Mouse (Mus musculus) cerebellum, adult 11-12 months (tissue): ENCODE data around the gene Sgtb.

Experiments
- DNase-seq: peaks from one replicate; pipeline ENCODE4 v3.0.0; 2022

Gene Sgtb

DNA sequence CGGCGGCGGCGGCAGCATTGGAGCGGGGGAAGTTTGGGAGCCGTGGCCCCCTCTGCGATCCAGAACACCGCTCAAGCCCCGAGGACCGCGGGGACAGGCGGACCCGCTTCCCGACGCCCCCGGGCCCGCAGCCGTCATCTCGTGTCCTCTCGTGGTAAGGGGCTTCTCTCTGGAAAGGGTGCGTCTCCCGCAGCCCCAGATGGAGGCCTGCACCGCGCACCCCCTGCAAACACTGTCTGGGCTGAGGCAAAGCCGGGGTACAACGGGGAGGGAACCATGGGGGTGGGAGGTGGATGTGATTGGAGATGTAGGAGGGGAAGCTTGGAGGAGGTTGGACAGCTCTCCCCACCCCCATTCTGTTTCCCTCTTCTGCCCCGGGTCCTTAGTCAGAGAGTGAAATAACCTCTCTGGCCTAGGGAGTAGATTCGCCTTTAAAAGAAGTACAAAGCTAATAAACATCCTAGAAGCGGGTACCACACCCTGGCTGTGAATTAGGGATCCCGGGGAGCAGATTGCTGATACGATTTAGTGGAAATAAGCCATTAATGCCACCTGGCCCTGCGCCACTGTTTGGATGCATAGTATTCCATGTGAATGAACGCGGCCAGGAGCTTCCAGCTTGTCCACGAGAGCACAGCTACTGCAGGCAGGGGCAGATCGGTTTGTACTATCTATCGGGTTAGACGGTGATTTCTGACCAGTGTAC is 428 bp downstream of the Sgtb start:
- DNase-seq: peak; percentile 77

DNA sequence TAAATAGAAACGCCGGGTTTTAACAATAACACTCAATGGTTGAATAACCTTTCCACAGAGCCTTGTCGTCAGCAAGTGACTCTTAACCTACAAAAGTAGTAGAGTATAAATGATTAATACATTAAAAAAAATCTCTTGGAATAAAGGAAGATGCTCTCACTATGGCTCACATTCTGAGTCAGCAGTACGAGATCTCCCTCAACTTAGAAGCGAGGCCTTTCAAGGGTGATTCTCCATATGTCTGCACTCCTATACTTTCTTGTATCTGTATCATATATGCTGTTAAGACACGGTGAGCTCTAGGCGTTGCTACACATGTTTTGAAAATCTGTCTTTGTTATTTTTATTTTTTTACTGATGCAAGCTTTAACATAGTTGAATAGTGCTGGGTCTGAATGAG is 985 bp downstream of the Sgtb start:
- no peak for DNase-seq

DNA sequence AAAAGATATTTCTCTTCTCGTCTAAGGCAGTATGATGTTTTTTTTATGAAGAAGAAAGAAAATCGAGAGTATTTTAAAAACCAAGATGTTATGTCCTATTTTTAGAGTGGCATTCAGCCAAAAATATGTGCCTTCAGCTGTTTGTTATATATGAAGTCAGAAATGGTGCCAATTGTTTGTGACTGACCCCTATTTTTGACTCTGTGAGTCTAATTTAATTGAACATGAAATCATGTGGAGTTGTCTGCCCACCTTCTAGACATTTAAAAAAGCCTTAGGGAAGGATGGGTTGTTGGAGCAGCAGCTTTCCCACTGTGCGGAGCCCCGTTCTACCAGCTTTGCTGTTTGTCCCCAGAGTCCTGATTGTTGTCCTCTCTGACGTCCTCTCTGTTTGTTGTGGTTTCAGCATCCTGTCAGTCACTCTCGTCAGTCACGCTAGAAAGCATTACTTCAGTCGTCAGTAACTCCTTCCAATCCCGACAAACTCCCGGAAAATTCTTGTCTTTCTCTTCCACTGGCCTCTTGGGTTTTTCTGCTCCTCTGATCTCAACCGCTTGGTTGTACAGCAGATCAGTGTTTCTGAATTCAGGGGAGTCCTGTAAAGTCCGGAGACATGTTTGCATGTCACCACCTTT is 2.8 kb downstream of the Sgtb start:
- DNase-seq: no peak

DNA sequence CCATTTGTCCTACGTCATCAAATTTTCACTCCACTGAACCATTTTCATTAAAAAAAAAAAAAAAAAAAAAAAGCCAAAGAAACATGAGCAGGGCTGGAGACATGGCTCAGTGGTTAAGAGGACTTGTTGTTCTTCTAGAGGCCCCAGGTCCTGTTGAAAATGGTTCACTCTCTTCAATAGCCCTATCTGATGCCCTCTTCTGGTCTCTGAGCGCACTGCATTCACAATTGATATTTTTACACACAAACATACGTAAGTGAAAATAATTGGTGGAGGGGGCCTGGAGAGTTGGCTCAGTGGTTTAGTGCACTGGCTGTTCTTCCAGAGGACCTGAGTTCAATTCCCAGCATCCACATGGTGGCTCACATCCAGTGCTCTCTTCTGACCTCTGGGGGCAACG is 4.2 kb downstream of the Sgtb start:
- no peak for DNase-seq

DNA sequence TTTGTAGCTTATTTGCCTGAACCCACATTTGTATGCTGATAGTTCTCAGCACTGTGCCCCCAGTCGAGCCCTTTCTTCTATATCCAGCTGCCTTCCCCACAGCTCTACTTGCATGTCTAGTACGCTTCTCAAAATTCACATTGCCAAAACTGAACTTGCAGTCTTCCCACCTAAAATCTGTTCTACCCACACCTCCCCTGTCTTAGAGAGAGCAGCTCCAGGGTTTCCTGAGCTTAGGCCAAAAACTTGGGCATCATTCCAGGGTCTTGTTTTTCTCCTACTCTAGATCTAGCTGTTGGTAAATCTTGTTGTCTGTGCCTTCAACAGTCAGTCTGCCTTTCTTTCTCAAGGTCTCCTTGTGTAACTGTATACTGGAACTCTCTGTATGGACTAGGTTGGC is 5.3 kb downstream of the Sgtb start:
- no peak for DNase-seq

DNA sequence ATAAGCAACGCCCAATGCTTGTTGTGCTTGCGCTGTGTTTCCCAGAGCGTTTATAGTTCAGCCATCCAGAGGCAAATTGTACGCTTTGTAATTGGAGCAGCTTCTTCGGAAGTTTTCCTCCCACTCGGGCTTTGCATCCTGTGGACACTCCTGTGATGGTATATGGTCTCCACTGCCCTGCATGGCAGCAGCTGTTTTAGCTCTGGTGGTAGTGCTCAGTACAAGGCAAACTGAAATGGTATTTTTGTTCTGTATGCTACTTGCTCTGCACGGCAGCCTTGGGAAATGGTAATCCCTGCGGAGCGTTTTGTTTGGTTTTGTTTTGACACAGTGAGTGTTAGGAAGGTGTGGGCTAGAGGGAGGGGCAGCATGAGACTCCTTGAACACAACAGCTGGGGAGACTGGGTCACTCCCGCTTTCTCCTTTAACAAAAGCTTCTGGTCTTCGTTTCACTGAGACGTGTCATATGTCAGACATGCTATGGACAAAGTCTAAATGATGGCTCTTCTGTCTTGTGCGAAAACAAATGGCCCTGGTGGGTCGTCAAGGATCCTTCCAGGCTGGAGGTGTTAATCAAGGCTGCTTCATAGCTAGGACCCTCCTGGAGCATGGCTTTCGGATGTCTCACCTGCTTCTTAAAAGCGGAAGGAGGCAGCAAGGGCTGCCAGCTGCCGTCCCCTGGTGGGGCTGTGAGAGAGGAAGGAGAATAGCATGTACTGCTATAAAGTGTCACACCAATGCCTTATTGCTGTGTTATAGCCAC is 12.7 kb downstream of the Sgtb start:
- DNase-seq: no peak

DNA sequence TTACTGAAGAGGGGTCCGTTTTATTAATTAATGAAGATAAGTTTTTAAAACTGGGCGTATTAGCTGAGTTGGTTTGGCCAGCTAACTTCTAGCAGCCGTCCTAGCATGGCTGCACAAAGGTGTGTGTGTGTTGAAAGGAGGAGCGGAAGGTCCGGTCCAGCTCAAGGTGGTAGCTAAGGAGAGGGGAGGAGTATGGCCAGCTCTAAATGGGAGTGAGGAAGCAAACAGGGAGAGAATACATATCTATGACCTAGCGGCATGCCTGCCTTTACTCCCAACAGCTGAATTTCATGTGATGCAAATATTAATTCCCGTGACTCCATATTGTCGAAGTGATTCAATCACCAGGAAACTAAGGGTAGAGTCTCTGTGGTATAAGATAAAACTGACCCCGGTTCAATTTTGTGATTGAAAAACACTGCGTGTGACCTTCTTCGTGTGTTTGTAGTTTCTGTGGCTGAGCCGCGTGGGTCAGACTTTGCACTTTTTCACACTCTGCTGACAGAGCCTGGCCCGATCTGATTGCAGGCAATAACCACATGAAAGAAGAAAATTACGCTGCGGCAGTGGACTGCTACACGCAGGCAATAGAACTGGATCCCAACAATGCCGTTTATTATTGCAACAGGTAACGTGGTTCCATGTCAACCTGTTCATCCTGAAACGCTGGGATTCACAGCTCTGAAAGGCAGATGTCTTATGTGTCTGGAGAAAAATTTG is 14.3 kb downstream of the Sgtb start:
- DNase-seq: no peak

DNA sequence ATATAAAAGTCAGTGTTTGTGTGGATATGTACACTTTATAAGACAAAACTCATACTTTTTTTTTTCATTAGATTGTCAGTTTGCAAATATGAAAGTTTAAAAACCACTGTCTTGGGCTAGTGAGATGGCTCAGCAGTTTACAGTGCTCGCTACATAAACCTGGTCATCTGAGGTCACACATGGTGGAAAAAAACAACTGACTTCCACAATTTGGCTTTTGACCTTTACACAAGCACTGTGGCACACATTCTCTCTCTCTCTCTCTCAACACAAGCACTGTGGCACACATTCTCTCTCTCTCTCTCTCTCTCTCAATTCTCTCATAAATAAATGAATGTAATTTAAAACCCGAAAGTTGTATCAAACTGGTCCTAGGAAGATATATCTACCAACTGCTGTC is 23.0 kb downstream of the Sgtb start:
- DNase-seq: no peak

DNA sequence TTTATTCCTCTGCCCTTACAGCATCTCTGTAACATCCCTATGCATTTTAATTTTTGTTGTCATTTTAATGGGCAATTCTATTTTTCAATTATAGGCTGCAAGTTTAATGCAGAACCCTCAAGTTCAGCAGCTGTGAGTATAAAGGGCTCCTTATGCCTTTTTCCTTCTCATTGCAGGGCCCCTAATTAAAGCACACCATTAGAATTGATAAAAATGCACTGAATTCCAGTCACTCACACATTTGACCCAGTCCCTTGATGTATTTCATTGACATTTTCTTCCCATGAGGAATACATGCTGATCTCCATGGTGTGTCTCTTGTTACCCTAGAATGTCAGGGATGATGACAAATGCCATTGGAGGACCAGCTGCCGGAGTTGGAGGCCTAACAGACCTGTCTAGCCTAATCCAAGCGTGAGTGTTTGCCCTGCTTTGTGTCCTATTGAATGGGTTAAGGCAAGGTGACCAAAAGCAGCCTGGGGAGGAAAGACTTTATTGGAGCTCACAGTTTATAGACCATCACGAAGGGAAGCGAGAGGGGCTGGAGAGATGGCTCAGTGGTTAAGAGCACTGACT is 25.1 kb downstream of the Sgtb start:
- DNase-seq: no peak

DNA sequence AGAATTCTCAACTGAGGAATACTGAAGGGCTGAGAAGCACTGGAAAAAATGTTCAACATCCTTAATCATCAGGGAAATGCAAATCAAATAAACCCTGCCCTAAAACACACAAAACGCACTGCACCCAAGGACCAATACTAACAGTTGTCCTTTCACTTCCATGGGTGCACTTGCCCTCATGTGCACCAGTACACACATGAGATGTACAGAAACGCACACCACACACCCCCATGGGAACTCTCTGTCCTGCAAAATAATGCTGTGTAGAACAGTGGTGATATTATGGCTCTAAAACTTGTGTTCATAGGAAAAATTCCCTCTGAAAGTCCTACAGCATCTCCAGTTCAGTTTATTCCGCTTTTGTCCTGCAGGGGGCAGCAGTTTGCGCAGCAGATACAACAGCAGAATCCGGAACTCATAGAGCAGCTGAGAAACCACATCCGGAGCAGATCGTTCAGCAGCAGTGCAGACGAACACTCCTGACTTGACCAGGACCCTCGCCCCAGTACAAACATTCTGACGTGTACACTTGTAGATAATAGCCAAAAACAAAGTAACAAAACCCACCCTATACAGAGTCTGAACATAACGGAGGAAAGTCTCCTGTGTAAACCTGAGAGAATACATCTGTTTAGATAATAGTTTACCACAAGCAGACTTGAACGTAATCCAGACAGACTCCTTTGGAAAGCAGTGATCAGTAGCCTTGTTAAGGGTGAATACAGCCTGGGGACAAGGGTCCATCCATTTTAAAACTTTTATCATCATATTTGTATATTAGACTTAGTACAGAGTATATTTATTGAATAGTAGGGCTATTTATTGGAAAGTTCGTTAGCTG is 30.0 kb downstream of the Sgtb start:
- DNase-seq: peak; percentile 61

DNA sequence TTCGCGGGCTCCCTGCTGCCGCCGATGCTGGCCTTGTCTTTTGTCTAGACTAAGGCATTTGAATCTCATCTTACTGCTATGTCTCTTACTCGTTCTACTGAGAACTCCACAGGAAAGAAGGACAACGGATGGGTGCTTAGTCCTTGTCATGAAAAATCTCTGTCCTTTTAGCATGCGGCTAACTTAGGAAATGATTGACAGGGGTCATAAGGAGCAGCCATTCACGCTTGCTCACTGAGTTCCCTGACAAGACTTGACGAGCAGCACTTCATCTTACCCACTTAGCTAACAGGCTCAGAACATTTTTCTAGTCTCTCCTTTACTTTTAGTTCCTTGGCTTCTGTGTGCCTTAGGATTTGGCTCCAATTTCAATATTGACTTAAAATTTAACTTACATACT is 35.3 kb downstream of the Sgtb start:
- DNase-seq: no peak

DNA sequence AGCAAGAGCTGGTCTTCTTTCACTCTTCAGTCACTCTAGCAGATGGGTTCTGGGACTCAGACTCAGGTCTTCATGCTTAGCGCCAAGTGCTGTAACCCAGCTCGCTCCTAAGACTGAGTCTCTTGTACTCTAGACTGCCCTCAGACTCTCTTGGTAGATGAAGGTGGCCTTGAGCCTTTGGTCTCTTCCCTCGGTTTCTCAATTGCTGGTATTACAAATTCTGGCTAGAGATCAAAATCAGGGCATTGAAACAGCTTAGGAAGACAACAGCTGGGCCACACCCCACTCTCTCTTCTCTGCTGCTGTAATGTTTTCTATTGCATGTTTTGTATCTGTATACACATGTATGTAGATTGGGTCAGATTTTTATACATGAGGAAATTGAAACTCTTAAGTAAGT is 36.1 kb downstream of the Sgtb start:
- DNase-seq: no peak

DNA sequence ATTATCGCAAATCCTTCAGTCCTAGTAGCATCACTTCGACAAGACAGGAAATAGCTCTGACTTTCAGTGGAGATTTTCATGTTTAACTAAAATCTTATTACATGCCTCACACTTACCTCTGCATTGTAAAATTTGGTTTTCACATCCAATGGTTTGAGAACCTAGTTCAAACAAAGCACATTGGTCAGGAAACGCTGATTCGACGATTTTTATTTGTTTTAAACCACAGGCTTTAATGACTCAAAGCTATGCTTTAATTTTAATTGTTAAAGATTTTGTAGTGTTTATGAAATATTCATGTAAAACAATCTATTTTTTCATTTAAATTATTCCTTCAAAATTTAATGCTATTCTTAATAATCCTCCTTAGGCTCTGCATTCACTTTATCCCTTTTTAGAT is 44.6 kb downstream of the Sgtb start:
- no peak for DNase-seq

DNA sequence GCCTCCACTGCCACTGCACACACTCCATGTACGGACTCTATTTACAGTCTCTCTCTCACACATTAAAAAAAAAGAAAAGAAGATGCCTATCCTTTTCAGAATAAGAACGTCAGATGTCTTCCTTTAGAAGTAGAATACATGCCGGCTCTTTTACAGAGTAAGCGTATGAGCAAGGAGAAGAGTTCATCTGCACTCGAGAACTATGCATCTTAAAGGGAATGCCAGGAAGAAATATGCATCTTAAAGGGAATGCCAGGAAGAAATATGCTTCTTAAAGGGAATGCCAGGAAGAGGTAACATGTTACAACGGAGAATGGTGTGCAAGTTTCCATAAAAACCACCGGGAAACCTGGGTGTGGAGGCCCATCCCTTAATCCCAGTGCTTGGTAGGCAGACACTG is 45.6 kb downstream of the Sgtb start:
- no peak for DNase-seq

DNA sequence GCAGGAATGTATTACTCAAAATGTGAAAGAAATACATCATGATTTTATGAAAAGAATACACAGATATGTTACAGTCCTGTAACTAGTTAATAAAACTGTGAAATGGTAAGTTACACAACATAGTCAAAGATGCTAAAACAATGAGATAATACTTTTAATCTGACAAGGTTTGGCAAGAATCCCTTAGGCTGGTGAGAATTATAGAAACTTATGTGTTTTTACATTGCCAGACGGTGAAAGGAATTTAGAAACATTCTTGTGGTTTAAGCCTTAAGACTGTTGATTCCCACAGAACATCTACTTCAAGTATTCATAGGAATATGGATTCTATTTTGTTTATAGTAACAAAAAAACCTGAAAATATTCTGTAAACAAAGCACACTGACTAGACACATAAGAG is 46.1 kb downstream of the Sgtb start:
- no peak for DNase-seq

DNA sequence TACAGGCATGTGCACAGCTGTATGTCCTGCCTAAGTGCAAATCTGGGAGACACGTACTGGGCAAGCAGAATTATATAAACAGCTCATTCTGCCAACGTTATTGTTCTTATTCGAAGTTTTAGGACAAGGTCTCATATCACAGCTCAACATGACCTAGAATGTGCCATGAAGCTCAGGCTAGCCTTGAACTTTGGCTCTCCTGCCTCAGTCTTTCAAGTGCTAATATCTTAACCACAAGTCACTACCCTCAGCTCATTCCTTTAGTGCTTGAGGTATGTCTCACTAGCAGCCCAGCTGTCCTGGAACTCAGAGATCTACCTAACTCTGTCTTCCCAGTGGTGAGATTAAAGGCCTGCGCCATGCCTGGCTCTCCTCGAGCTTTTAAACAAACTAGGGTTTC is 62.2 kb downstream of the Sgtb start:
- DNase-seq: no peak

DNA sequence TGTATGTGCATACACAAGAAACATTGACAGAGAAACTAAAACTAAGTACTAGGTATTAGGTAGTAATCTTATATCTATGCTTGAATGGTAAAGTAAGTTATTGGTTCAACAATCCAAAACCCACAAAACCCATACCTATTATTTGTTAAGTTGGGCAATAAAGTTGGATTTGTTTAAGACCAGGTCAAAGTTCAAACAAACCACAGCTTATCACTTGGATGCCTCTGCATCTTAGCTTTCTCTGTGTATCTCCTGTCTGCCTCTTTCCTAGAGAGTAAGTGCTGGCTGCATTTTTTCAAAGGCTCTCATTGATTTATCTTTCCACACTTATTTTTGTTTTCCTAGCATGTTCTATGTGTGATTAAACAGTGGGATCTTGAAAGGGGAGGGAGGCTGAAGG is 63.0 kb downstream of the Sgtb start:
- DNase-seq: no peak

DNA sequence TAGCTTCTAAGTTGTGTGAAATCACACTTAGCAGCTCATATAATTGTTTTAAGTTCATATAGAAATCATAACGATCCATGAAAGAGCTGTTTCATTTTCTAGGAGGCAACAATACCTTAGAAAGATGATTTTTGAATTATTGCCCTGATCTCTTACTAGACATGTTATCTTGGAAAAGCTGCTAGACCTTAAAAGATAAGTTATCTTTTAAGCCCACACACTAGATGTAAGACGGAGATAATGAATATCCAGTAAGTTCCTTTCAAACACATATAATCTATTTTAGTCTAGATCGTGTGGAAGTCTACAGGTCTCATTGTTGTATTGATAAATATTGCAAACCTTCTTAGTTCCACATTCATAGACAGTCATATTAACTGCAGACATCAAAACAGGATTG is 67.3 kb downstream of the Sgtb start:
- no peak for DNase-seq

DNA sequence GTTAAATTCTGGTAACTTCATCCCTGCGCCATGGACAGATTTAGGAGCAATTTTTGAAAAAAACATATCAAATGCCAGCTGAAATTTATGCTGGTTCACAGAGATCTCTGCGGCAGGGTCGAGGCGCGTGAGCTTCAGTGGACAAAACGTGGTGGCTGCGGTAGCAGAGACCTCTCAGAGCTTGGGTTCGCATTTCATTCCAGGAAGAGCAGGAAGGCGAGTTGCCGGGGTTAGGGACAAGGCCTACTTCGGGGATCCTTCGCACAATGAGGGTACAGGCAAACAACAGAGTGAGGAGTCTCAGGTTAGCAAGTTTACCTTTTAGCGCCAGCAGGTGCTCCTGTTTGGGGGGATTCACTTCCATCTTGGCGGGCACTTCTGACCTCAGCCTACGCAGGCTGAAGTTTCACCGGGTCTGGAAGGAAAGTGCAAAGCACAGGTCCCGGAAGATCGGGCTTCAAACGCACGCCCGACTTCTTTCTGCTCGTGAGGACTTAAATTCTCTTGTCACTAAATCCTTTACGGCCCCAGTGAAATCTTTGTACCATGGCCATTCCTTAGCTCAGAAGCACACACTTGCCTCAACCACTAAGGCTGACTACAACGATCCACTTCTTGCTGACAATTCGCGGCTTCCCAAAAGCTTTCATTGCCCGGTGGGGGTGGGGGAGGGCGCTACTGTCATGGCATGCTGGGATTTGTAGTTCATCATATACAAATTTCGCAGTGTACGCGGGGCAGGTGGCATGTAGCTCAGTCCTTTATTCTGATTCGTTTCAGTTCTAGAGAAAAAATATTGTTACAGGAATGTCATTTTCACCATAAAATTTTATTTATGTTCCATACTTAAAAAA is 68.5 kb downstream of the Sgtb start, which contains the start of gene Trappc13:
Gene Trappc13 (minus strand): TSS at position 674 of the 854 bp plus-strand sequence.
- DNase-seq: no peak

DNA sequence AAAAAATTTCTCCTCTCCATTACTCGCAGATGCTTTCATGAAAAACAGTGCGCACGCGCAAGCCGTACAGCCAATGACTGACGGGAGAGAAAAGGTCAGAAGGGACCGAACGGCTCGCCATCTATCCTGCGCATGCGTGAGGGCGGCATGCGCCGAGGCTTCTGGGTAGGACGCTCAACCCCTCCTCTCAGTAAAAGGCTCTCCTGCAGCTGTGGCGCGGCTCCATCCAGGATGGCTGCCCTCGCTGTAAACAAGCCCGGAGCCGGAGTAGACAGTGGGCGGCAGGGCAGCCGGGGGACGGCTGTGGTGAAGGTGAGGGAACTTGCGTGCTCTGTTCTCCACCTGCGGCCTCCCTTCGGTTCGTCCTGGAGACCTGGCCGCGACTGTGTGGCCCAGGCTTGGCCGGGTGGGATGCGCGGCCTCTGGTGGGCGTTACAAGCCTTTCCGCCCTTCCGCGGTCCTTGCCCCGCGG is 69.1 kb downstream of the Sgtb start, which contains the start of gene Trim23:
Gene Trim23 (plus strand): TSS at position 148 of the 472 bp plus-strand sequence.
- DNase-seq: peak; percentile 99
